Mouse (Mus musculus): ENCODE results near the gene Catip.
A peak's percentile ranks its signal among the peaks of the same experiment; 100 is the strongest.
"Not testable (repeated sequence)": the region's sequence is repeated elsewhere in the genome, so short reads cannot be mapped to it uniquely, and the experiment has no call there.

Gene Catip

DNA sequence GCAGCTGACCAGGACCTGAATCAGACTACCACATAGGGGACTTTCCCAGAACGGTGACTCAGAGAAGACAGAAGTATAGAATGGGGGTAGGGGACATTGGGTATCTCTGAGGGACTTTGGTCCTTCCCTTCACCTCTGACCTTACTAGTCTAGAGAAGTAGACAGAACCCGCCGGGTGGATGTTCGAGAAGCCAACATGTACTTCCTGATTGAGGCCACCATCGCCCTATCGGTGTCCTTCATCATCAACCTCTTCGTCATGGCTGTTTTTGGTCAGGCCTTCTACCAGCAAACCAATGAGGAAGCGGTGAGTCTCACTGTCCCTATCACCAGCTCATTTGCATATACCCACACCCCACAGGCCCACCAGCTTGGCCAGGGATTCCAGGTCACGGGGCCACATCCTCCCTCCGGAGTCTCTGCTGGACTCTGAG, 19.7 kb downstream of the Catip start:
- DNase-seq (ENCODE audit: low read depth in 1 of 2, low spot score in 2 of 2): peak in 1 of 2 experiments; percentile 67

DNA sequence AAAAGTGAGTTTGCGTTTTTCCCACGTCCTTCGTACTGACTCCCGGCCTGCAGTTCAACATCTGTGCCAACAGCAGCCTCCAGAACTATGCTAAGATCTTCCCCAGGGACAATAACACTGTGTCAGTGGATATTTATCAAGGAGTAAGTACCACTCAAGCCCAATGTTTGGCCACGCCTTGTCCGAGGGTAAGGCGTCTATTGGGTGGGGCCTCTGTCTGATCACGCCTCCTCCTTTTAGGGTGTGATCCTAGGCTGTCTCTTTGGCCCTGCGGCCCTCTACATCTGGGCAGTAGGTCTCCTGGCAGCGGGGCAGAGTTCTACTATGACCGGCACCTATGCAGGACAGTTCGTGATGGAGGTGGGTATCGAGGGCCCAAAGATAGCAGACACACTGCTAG, 21.5 kb downstream of the Catip start:
- DNase-seq (ENCODE audit: low read depth in 1 of 2, low spot score in 2 of 2): no peak

DNA sequence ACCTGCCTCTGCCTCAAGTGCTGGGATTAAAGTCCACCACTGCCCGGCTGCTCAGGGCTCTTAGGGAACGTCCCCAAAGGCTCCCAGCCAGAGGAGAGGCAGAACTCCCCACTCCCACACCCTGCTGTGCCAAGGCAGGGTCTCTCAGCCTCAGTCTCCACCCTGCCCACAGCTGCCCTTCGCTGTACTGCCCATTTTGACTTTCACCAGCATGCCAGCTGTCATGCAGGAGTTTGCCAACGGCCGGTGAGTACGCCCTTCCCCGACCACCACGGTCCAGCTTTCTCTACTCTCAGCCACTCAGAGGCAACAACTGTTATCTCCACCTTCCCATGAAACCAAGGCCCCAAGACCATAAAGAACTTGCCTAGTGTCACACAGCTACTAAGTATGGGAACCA, 22.6 kb downstream of the Catip start:
- no peak for DNase-seq (ENCODE audit: low read depth in 1 of 2, low spot score in 2 of 2)

DNA sequence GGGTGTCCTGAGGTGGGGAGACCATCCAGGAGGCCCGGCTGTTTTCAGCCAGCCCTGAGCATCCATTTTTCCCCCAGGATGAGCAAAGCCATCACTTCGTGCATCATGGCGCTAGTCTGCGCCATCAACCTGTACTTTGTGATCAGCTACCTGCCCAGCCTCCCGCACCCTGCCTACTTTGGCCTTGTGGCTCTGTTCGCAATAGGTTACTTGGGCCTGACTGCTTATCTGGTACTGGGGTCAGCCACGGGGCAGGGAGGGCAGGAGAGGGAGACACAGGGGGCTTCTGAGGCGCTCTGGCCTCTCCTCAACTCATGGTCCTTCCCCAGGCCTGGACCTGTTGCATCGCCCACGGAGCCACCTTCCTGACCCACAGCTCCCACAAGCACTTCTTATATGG, 23.2 kb downstream of the Catip start:
- DNase-seq (ENCODE audit: low read depth in 1 of 2, low spot score in 2 of 2): no peak

DNA sequence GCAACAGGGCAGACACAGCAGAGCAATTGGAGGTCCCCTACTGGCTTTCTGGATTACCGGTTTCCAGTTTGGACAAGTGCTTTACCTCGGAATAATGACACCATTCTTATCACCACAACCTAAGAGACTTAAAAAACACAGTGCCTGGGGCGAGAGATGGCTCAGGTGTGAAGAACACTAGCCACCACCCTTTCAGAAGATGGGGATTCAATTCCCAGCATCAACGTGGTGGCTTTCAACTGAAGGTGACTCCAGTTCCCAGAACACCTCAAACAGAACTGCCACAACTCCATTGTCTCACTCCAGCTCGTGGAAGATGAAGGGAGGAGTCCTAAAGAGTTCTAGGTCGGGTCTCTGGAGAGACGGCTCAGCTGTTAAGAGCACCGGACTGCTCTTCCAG, 23.6 kb downstream of the Catip start:
- no peak for DNase-seq (ENCODE audit: low read depth in 1 of 2, low spot score in 2 of 2)

DNA sequence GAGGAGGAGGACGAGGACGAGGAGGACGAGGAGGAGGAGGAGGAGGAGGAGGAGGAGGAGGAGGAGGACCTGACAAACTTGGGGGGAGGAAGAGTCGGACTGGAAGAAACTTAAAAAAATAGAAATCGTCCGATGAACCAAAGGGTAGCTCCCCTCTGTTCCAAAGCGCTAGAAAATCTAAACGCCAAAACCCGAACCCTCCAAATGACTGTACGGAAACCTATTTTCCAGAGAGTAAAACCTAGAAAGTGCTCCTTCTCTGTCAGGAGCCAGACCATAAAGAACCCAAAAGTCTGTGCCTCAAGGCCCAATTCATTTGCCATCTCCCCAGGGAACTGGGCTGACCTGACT, 24.4 kb downstream of the Catip start:
- no peak for DNase-seq (ENCODE audit: low read depth in 1 of 2, low spot score in 2 of 2)

DNA sequence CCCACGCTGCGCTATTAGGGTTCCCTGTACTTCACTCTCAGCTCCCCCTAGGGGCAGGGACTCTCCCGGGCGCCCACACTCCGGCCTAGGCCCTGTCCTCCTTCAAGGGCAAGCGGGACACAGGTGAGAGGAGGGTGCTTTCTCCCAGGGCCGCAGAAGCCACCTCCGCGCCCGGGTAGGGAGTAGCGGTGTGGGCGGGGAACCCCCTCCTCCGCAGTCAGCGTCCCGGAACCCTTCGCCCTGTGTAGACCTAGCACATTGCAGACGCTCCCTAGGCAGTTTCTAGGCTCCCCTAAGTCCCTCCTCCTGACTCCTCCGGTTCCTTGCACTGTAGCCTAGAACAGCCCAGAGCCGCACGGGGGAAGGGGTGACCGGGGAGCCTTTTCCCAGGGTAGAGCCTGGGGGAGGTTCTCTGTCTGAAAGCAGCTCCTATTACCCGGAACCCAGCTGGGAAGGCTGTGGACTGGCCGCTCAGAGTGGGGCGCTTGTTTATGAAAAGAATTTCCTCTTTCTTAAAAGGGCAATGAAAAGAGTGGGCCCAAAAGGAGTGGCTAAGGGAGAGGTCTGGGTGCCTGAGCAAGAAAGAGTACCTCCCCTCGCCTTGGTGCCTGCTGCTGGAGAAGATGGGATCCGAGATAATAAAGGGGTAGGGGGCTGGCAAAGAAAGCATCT, 24.9 kb downstream of the Catip start:
- DNase-seq (ENCODE audit: low read depth in 1 of 2, low spot score in 2 of 2): peak; percentile 88 to 93

DNA sequence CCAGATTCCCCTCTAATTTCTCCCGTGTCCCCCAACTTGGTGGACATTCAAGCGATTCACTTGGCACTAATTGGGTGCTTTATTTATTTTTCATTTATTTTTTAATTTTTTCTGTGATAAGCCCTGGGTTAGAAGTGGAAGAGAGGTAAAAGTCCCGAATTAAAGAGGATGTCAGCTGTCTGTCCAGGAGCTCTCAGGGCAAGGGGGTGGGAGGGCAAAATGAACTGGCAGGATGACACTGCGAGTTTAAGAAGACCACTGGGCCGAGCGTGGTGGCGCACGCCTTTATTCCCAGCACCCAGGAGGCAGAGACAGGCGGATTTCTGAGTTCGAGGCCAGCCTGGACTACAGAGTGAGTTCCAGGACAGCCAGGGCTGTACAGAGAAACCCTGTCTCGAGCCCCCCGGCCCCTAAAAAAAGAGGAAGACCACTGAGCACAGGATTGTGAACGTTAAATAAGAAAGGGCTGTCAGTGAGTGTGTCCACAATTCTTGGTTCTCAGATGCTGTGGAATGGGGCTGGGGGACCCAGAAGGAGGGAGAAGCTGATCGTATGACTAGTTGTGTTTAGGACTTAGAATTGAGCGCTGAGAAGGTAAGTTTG, 25.6 kb downstream of the Catip start:
- DNase-seq (ENCODE audit: low read depth in 1 of 2, low spot score in 2 of 2): no peak

DNA sequence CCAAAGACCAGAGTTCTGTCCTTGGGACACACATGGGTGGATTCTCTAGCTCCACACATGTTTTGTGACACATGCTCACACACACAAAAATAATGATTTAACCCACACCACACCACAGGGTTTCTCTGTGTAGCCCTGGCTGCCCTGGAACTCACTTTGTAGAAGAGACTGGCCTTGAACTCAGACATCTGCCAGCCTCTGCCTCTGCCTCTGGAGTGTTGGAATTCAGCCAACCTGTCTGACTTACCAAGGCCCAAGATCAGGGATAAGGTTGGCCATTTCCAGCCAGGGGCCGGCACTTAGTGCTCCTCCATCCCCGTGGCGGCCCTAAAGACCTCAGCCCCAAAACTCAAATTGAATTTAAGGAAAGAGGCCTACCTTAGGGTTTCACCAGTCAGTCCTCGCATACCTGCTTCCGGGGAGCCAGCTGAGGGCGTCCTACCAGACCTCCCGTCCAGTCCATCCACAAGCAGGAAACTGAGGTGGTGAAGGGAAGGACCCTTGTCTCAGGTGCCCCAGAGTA, 26.6 kb downstream of the Catip start:
- no peak for DNase-seq (ENCODE audit: low read depth in 1 of 2, low spot score in 2 of 2)

DNA sequence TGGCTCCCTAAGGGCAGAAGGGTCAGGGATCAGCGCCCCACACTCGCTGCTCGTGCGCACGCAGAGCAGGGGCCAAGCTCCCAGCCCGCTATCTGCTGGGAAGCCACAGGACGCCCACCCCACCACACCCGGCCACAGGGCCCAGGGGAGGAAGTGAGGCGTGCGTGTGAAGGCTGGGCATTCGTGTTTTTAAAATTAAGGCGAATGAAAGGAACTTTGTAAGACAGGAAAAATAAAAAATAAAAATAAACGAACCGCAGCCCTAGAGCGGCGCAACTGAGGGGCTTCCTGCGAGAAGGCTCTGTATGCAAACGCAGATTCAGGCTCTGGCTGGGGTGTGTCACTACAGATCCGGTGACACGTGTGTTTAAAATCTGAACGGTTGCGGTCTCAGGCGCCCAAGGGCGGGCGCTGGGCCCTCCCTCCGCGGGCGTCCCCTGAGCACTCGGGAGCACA, 28.0 kb downstream of the Catip start:
- no peak for DNase-seq (ENCODE audit: low read depth in 1 of 2, low spot score in 2 of 2)

DNA sequence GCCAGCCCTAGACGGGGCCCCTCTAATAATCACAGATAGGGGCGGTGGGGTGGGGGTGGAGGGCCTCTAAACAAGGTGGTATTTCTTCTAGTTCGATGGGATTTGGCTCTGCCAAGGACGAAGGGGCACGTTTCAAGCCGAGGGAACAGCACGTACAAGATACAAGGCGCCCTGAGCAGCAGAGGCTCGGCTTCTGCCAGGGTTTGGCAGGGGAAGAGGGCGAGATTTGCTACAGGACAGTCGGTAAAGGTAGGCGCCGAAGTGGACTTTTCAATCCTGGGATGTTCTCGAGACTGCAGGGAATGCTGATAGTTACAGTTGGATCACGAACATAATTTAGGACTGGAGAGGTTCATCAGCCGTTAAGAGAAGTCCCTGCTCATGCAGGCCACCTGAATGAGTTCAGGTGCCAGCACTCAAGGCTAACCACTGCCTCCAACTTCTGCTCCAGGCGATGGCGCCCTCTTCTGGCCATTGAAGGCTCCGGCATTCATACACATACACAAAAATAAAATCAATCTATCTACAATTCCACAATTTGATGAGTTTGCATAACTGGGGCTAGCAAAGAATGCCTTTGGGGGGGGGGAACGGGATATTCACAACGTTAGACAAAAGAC, 28.5 kb downstream of the Catip start:
- peak in 1 of 2 experiments; percentile 63 for DNase-seq (ENCODE audit: low read depth in 1 of 2, low spot score in 2 of 2)

DNA sequence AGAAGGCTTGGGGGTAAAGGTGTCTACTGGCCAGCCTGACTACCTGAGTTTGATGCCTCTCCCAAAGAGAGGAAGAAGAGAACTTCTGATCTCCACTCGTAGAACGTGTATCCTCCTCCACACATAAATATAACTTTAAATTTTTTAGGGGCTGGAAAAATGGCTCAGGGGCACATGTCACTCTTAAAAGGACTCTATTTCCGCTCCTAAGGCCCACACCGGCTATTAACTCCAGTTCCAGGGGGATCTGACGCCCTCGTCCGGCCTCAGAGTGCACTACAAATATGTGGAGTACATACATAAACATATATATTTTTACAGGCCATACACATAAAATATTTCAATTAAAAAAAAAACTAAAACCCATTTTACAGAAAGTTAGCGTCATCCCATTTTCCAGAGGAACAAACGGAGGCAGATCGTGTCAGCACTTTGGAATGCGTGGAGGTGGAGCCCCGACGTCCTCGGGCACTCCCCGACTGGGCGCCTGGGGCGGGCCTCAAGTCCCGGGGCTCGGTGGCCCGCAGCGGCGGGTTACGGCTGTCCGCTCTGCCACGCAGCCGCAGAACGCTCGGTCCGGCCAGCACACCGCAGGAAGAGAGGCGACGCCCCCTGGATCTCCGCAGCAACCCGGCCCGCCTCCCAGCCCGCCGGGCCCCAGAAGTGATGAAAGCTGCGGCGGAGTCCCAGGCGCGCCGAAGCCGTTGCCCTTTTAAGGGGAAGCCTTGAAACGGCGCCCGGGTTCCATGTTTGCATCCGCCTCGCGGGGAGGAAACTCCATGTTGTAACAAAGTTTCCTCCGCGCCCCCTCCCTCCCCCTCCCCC, 29.2 kb downstream of the Catip start, which contains the start of gene Ctdsp1:
Gene Ctdsp1 (plus strand): TSS at position 586 of the 825 bp plus-strand sequence.
- DNase-seq (ENCODE audit: low read depth in 1 of 2, low spot score in 2 of 2): peak; percentile 90 to 93

DNA sequence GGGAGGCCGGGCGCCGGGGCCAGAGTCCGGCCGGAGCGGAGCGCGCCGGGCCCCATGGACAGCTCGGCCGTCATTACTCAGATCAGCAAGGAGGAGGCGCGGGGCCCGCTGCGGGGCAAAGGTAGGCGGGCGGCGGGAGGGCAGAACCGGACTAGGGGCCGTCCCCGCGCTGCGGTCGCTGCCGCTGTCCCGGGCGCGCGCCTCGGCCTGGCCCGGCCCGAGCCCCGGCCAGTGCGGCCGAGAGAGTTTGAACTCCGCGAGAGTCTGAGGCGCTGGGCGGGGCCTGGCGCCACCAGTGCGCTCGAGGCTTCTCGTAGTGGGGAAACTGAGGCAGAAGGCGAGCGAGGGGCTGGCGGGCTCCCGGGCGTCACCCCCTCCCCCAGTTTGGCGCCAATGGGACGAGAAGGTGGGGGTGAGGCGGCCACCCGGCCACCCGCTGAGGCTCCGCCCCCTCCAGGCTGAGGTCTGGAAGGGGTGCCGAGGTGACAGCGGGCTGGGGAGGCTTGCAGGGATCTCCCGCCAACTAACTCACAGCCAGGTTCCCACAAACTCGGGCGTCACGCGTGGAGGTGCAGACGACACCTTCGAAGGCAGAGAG, 30.0 kb downstream of the Catip start:
- DNase-seq (ENCODE audit: low read depth in 1 of 2, low spot score in 2 of 2): peak in 1 of 2 experiments; percentile 68

DNA sequence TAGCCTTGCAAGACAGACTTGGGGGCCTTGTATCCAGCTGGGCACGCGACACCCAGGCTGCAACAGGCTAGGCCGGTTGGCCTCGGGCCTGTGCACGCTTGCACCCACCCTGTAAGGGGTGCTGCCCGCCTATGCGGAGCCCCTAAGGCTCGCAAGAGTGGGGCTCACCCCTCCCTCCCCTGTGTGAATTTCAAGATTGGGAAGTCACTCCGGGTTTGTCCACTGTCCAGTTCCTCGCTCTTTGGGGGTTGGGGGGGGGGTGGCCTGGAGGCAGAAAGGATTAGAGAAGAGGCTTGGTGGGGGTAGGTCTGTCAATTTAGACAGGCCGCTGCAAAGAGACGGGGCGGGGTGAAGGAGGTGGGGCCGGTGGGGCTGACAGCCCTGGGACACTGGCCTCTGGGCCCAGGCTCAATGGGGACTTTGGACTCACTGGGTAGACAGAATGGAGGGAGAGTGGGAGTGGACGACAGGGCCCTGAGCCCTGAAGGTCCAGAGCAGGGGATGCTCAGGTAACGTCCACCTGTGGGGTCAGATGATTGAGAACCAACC, 30.6 kb downstream of the Catip start:
- no peak for DNase-seq (ENCODE audit: low read depth in 1 of 2, low spot score in 2 of 2)

DNA sequence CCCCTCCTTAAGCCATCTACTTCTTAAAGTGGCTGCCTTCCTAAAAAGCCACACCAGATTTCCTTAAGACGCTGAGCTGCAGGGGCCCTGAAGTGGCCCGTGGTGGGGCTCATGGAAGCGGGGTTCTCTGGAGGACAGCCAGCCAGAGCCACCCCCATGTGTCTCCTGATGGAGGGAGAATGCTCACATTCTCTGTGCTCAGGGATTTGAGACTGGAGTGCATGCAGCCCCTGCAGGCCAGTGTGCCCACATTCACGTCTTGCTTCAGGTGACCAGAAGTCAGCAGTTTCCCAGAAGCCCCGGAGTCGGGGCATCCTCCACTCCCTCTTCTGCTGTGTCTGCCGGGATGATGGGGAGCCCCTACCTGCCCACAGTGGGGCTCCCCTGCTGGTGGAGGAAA, 31.1 kb downstream of the Catip start:
- DNase-seq (ENCODE audit: low read depth in 1 of 2, low spot score in 2 of 2): no peak

DNA sequence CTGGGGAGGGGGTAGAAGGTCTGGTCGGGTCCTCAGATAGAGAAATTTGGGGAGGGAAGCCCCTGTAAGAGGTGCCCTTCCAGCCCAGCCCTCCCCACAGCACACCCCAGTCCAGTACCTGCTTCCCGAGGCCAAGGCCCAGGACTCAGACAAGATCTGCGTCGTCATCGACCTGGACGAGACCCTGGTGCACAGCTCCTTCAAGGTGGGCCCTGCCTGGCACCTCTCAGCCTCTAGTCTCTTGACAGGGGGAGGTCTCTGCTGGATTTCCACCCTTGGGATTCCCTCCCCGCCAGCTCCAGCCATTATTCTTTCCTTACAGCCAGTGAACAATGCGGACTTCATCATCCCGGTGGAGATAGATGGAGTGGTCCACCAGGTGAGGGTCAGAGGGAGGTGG, 31.8 kb downstream of the Catip start:
- no peak for DNase-seq (ENCODE audit: low read depth in 1 of 2, low spot score in 2 of 2)

DNA sequence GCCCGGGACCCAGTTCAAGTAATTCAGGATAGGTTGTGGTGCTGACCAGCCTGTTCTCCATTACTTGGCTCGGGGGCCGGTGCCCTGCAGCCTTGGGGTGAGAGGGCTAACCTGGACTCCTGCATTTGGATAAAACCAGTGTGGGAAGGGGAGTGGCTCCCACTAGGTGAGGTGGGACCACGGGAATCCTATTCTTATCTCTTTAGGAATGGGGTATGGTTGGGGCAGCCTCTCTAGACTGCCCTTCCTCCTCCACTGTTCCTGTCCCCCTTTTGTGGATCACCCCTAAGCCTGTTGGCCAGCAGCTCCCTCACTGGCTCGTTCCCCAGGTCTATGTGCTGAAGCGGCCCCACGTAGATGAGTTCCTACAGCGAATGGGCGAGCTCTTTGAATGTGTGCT, 32.4 kb downstream of the Catip start:
- DNase-seq (ENCODE audit: low read depth in 1 of 2, low spot score in 2 of 2): no peak

DNA sequence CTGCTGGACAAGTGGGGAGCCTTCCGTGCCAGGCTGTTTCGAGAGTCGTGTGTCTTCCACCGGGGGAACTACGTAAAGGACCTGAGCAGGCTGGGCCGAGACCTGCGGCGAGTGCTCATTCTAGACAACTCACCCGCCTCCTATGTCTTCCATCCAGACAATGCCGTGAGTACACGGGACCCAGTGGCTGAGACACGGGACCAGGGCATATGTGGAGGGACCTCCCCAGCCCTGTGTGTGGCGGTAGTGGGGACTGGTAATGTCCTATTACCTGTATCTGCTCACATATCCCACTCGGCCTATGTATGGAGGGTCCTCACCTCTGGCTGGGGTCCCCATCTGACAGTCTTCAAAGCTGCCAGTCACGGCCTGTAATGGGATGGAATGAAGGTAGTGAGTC, 33.0 kb downstream of the Catip start:
- no peak for DNase-seq (ENCODE audit: low read depth in 1 of 2, low spot score in 2 of 2)

DNA sequence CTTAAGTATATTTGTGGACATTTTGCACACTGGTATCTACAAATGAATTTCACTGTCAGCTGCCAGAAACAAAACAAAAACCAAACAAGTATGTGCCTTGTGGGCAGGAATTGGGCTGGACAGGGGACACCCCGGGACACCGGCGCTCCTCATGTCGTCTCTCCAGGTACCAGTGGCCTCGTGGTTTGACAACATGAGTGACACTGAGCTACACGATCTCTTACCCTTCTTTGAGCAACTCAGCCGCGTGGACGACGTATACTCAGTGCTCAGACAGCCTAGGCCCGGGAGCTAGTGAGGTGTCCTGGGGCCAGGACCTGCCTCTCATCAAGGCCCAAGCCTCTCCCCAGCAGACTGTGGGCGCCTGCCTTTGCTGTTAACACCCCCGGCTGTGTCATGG, 33.4 kb downstream of the Catip start:
- DNase-seq (ENCODE audit: low read depth in 1 of 2, low spot score in 2 of 2): no peak

DNA sequence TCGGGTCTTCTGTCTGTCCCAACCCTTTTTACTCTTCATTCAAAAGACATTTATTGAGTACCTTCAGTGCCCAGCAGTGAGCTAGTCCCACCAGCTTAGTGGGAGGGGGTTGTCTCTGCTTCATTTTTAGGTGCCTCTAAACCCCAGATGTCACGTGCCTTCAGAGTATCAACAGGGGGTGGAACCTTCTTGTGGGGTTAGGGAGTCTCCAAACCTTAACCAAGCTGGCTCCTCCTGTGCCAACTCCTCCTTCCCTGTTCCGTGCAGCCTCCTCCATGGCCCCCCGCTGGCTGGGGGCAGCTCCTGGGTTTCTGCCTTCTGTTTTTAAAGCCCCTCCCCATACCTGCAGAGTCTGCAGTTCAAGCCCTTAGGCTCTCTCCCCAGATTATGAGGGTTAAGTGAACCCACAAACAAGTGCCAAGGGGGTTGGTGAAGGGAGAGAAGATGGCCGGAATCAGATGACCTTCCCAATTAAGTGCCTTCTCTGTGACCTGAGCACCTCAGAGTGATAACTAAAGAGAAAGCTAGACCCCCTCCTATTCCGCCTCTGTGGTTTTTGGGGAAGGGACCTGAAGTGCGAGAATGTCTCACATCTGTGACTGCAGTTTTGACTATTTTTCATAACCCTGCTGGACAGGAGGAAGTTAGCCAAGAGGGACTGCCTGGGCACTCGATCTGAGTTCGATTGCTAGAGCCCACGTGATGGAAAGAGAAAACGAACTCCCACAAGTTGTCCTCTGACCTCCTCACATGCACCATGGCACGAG, 34.7 kb downstream of the Catip start:
- DNase-seq (ENCODE audit: low read depth in 1 of 2, low spot score in 2 of 2): not testable (repeated sequence)
